Mouse (Mus musculus) gastrocnemius, postnatal 25 days (tissue): ENCODE results near the gene Slc3a1. TPM values are rescaled to one million over a fixed set of nuclear protein-coding genes. Genes with fewer than 3 reads are reported as not detected.

ENCODE experiments used
- DNase-seq: peaks from one replicate; pipeline ENCODE4 v3.0.0; 2022
- total RNA-seq, 2 experiments: library from RNA; stranded (reverse); gene quantifications; 1 replicate in 1 of 2; 2 replicates in 1 of 2; pipeline ENCODE4 v1.2.3; 2021

The Slc3a1 gene
- total RNA-seq, 2 experiments from 2014 or later = 0.16 TPM; not detected in 1

DNA sequence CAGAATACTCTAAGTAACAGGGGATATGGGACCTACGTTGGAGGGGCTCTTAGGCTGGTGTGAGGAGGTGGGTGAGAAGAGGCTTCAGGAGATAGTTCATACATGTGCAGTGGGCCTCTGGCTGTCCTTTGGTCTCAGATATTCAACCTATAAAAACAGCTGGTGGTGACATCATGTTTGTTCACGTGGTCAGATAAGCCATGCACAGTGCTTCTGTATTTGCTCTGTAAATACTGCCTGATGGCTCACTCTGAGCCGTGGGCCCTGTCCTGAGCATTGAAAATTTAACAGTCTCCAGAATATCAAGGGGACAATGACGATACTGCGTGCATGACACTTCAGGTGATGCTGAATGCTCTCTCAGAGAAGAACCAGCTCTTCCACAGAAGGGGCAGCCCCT is 9.7 kb downstream of the Slc3a1 start:
- DNase-seq = no peak

DNA sequence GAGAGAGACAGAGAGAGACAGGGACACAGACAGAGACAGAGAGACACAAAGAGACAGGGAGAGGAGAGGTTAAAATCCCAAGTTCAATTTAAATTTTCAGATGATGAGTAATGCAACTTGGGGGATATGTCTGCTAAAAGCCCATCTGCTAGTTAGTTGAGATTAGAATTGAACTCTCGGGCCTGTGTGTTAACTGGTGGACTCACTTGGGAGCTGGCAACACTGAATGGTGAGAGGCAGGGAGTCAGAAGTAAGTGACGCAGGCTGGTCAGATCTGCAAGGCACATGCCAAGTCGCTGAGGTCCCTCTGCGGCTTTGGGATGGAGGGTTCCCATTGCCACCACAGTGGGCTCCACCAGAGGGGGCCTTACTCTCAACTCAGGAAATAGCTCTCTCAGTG is 10.1 kb downstream of the Slc3a1 start:
- DNase-seq = no peak

DNA sequence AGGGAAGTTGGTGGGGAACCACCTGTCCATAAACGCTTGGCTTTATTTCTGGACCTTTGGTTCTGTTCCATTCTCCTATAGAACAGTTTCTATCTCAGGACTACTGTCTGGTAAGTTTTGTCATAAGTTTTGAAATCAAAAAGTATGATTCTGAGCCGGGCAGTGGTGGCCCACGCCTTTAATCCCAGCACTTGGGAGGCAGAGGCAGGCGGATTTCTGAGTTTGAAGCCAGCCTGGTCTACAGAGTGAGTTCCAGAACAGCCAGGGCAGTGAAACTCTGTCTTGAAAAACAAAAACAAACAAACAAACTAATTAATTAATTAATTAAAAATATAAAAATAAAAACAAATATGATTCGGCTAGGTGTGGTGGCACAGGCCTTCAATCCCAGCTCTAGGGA is 10.6 kb downstream of the Slc3a1 start:
- DNase-seq = no peak

DNA sequence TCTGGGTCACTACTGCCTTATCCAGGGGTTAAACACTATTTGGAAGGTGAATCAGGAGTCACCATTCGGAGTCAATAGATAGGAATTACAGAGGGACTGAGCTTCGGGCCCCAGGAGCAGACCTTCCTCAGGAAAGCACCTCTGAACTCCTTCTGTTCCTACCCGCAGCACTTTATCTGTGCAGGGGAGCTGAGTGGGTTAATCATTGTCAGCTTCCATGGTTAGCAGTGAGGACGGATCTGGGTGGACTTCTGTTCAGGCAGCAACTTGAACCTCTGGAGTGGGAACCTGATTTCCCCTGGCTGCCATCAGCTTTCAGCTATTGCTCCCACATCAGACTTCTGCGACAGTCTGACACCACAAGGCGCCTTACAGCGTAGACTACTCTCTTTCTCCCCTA is 12.7 kb downstream of the Slc3a1 start:
- DNase-seq = no peak

DNA sequence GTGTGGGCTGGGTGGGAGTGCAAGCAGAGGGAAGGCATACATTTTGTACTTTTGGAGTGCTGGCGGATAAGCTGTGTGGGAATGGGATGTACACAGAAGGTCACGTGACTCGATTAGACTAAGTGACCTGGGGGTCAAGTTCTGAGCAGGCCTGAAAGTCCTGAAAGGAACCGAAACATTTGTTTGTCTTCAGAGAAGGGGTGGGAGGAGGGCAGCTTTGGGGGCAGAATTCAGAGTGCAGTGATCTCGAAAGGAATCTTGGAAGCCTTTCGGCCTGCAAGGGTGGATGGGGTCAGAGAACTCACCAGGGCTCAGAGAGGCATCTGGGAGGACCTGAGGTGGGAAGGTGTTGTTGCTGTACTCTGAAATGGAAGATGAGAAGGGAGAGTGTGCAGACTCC is 14.2 kb downstream of the Slc3a1 start:
- DNase-seq = no peak

DNA sequence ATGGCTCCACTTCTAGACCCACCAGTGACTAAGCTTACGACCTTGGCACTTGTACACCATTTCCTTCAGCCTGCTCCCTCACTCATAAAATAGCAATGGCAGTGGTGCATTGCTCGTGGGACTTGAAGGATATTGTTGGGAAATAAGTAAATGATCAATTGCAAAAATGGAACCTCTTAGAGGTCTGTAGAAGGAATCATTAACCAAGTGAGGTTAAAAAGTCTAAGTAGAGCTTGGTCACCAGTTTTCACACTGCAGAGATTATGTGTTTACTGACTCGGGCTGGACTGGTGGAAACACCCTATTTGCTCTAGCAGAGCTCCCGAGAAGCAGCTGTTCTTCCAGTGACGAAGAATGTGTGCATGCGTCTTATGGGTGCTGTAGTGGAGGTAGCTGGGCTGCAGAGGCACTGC is 15.2 kb downstream of the Slc3a1 start:
- no peak for DNase-seq

DNA sequence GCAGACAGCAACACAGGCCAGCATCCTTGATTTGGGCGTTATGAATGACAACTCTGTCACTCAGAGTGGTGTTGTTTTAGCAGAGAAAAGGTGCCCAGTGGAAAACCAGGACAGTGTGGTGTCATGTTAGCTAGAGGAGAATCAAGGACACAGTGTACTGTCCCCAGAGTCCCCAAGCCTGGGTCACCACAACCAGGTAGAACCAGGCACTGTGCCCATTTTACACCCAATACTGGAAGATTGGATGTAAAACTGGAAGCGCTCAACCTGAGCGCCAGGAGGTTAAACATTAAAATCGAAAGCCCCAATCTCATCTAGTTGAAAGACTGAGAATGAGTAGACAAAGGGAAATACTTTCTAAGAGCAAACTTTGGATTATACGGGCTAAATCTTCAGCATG is 16.3 kb downstream of the Slc3a1 start:
- no peak for DNase-seq

DNA sequence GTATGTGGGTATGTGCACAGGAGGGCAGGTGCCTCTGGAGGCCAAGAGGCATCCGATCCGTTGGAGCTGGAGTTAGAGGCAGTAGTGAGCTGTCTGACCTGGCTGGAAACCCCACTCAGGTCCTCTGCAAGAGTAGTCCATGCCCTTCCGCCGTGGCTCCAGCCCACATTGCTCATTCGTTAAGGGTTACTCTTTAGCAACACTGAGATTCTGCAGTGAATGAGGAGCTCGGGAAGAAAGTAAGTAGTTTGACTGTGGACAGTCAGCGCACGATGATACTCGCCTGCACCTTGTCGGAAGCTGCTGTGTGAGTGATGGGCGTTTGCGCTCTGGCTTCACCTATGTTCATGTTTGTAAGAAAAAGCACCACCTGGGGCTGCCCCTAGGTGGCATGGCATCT is 17.0 kb downstream of the Slc3a1 start:
- no peak for DNase-seq

DNA sequence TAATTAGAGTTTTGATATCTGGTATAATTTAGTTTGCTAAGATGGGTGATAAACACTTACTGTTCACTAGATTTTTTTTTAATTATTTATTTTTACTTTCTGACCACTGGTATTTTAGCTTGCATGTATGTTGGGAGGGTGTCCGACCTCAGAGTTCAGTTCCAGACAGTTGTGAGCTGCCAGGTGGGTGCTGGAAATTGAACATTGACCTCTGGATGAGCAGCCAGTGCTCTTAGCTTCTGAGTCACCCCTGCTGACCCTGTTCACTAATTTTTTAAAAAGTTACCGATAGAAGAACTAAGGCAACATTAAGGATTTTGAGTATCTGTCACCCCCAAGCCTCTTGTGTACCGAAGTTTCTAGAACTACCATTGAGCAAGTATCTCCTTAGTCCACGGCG is 20.2 kb downstream of the Slc3a1 start:
- no peak for DNase-seq

DNA sequence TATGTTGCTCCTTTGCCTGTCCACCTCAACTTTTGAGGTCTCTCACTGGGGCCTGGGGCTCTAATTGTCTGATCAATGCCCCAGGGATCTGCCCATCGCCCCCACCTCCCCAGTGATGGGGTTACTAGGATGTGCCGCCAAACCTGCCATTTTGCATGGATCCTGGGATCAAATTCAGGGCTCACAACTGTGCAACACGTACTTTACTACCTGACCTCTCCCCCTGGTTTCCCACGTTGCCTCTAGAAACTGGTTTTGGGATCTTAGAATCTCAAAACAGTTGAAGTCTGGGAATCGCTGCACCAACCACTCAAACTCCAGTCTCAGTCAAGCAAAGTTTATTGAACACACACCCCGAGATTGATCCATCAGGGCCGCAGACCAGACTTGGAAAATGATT is 30.1 kb downstream of the Slc3a1 start:
- DNase-seq = no peak

DNA sequence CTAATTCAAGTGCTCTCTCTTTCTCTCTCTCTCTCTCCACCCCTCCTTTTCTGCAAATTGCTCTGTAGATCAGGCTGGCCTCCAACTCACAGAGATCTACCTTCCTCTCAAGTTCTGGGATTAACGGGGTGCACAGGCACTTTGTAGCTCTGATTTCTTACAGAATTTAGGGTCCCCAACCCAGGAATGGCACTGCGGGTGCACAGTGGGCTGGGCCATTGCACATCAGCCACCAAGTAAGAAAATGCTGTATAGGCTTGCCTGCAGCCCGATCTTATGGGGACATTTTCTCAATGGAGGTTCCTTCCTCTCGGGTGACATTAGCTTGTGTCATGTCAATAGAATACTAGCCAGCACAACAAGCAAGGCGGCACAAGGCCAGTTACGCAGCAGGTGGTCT is 31.0 kb downstream of the Slc3a1 start:
- no peak for DNase-seq

DNA sequence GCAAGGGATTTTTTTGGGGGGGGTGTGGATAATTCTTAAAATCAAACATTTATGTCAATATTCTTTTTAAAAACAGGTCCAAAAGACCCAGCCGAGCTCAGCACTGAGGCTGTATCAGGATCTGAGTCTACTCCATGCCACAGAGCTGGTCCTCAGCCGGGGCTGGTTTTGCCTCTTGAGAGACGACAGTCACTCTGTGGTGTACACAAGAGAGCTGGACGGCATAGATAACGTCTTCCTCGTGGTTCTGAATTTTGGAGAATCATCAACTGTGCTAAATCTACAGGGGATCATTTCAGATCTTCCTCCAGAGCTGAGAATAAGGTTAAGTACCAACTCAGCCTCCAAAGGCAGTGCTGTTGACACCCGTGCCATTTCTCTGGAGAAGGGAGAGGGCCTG is 35.4 kb downstream of the Slc3a1 start:
- DNase-seq = no peak

DNA sequence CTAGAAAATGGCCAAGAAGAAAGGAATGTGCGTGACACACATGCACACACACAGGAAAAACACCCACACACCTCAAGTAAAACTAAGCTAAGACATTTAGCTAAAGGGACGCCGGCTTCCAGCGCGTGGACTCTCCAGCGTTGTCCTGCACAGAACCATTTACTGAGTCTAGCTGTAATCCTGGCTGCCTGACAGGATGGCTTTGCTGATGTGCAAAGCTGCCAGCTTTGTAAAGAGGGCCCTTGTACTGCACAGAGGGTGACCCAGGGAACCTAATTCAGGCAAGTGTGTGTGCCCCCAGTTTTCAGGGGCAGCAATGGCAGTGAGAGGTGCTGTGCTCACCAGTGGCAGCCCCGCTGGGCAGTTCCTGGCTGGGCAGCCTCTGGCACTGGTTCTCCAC is 39.2 kb downstream of the Slc3a1 start:
- DNase-seq = no peak

DNA sequence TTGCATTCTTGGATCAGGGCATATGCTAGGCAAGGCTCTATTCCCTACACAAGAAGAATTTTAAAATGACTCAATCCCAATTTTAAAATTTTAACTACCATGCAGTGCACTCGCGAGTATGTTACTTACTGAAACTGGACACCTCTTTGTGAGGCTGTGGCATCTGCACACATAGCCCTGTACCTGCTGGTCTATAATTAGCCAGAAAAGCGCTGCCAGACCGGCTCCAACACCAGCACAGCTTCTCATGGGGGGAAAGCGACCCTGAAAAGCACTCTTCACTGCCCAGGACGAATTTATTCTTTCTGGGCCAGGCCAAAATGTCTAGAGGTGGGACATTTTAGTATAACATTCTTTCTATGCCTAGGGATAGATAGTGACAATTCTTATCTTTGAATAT is 42.5 kb downstream of the Slc3a1 start:
- no peak for DNase-seq

DNA sequence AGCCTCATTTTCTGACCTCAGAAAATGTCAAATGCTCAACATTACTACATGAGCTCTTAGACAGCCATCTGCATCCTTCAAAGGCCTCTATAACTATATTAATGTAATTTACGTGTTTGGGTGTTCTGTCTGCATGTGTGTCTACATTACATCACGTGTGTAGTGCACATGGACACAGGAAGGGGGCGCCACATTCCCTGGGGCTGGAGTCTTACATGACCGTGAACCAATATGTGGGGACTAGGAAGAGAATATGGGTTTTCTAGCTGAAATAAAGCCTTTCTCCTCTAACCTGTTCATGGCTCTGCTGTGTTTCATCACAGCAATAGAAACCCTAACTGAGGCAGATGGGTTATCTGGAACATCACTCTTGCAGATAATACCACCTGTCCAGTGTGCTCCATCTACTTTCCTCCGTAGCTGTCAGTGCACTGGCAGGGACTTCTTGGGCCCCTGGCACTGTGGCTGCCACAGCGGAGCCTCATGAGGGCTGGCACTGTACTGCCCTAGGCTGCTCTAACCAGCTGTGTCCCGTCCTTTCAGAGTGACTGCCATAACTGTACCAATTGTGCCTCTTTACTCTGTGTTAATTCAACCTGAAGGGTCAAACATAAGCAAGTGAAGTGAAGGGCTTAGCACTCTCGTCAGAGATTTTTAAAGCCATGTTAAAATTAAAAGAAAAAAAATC is 43.1 kb downstream of the Slc3a1 start:
- no peak for DNase-seq

DNA sequence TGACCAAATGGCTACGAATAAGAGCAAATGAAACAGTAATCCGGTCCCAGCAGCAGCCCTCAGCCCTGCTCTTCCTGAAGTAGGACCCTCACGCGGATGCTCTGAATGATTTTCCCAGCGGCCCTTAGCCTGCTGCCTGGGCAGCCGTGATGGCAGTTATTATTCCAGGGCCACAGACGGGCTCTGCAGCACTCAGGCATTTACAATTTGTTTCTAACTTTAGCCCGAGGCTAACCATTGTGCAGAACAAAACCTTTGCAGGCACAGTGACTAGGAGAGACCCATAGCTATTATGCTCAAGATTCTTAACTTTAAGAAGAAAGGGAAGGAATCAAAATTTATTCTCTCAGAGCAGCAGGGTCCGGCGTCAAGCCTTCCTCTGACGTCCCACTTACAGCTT is 44.2 kb downstream of the Slc3a1 start:
- DNase-seq = no peak

DNA sequence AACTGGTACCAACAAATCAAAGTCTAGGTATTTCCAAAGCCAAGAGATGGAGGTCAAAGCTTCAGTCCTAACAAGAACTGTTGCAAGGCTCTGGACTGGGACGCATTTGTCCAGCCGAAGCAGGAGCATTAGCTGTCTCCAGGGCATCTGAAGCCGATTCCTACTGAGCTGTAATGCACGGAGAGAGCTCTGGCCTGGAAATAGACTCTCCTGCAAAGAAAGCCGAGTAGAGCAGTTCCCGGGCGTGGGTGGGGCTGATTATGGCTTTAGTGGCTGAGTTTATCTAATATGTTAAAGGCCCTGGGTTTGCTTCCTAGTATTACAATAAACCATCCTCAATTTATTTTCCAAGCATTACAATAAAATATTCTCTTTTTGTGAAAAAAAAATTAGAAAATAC is 45.0 kb downstream of the Slc3a1 start:
- DNase-seq = no peak

DNA sequence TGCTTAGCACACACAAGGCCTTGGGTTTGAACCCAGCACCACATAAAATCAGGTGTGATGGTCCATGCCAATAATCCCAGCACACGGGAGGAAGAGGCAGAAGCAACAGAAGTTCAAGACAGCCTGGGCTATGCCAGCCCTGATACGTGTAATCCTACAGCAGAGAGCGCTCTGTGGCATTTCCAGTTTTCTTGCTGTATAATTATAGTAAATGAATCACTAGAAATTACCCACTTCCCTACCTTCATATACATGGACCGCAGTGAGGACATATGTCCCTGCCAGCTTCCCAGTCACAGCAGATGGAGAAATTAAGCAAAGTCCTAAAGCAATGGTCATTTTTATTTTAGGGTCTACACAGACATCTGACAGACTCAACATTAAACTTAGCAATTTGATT is 45.9 kb downstream of the Slc3a1 start:
- no peak for DNase-seq

DNA sequence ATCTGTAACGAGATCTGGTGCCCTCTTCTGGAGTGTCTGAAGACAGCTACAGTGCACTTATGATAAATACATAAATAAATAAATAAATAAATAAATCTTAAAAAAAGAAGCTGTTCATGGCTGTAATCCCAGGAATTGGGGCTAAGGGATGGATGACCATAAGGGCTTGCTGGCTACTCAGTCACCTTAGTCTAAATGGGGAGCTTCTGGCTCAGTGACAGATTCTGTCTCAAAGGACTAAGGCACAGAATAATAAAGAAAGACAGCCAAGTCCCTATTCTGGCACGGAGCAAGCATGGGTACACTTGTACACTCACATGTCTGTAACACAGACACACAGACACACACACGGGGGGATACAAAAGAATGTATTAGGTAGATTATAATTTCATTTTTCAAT is 51.1 kb downstream of the Slc3a1 start:
- DNase-seq = no peak

DNA sequence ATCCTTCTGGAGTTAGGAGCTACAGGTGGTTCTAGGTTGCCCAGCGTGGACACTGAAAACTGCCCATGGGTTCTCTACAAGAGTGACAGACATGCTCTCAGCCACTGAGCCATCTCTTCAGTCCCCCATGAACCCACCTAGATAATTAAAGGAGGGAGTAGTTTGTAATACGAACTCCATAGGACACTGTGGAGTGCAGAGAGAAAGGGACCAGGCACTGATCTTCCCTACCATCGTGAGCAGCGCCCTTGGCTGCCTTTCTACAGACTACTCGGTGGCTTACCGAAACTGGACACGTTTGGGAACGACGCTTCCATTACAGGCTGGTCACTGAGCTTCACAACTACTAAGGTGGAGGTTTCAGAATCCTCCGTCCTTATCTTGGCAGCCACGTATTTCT is 52.6 kb downstream of the Slc3a1 start:
- DNase-seq = no peak

DNA sequence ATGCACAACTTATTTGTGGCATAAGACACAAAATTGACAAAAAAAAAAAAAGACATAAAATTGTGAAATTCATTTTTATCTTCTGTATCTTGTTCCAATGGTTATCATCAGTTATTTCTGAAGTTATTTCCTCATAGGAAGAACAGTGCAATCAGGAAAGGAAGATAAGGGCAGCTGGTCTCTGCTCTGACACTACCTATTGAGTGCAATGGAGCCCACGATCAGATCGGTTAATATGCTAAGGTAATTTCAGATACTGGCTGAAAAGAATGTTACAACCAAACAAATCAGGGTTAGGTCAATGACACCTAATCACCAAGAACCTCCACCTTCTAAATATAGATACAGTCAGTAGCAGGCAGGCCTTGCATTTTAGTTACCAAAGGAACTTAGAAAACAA is 57.2 kb downstream of the Slc3a1 start:
- DNase-seq = no peak

DNA sequence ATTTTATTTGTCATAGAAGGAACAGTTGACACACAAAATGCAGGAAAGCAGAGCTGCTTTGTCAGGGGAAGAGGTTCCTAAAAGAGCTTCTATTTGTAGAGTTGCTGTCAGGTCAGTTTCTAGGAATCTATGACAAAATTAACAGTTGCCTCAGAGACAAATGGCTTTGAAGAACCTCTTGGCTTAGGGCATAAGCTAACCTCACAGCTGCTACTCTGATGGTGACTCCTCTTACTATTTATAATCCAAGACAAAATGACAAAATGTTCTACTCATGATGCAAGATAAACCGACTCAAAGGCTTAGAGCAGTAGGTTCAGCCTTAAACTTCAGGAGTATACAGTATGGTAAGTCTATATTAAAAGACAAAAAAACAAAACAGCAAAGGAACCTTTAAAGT is 58.3 kb downstream of the Slc3a1 start:
- DNase-seq = no peak

DNA sequence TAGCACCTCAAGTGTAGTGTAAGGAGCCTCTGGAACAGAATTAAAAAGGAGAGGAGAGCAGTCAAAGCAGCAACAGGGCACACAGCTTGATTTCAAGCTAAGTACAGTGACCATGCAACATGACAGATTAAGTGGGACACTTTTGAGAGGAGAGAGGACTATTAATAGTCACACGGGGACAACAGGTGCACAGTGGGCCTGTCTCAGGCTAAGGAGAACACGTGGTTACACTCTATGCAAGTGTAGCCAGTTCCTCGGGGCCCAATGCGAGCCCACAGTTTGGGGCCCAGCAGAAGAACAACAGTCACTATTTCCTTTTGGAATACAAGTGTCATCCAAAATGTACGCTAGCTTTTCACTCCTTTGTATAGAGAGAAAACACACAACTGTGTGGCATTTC is 59.4 kb downstream of the Slc3a1 start:
- DNase-seq = peak; percentile 43

DNA sequence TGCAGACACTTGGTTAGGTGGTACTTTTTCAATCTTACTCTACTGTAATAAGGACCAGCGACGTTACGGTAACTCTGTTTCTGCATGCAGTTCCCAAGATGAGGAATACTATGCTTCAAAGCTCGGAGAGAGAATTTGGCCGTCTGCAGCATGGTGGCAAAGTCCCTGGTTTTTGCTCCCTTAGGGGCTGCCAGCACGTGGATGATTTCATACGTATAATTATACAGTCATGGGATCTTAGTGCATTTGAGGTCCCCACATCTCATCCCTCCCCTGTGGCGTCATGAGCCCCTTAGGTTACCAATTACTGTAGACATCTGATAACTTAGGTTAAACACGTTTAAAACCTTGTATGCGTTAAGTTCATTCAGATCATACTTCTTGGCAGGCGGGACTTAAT is 60.2 kb downstream of the Slc3a1 start:
- no peak for DNase-seq

DNA sequence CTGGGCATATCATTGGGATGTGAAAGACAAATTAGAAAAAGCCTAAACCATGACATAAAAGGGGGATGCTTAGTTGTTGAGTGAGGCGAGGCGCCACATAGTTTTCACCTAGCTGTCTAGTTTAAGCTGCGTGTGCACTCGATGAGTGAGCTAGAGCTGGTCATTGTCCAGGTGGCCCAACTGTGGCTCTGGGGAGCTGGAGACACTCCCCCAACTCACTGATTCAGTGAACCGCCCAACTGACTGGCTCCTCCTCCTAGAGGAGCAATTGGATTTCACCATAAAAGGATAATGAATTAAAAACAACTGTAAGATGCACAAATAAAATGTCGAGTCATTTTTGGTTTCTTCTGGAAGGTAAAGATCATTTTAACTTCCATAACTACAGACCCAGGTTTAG is 60.8 kb downstream of the Slc3a1 start:
- DNase-seq = no peak
